Mouse (Mus musculus) left cerebral cortex, postnatal 14 days (tissue): ENCODE measurements around the gene Gemin5. TPM values are rescaled to one million over a fixed set of nuclear protein-coding genes. Genes with fewer than 3 reads are reported as not detected.

Experiments used
- DNase-seq, 2 experiments: peaks; one replicate each; pipeline ENCODE4 v3.0.0; 2021 to 2022; ENCODE audit warnings: low spot score in 2 of 2, mixed read lengths in 1 of 2
- intact Hi-C: fragments of 180-260 bp; cut with DNase I; formaldehyde crosslinking; loops from one replicate; pipeline ENCODE4 v1.15.1; 2025
- total RNA-seq, 2 experiments: library from RNA; stranded (reverse); gene quantifications; 2 replicates each; pipeline ENCODE4 v1.2.3; 2021

Gemin5 gene
- total RNA-seq, 2 experiments from 2014 or later, result 16.0 to 18.0 TPM

- no peak for DNase-seq
- intact Hi-C loops, result no loop called here
Measured at GRCm38 (mm10) chr11:58095561-58095960, 72.8 kb downstream of the Gemin5 start.

GRCm38 (mm10) chr11:58094766-58095165 lies 73.6 kb downstream of the Gemin5 start:
- intact Hi-C loops, result no loop called here
- DNase-seq, result no peak

GRCm38 (mm10) chr11:58093021-58093528 lies 75.3 kb downstream of the Gemin5 start, which contains the start of gene Gm12248:
Gm12248 (minus strand) TSS chr11:58093134.
- DNase-seq, result no peak
- intact Hi-C loops, result no loop called here

- intact Hi-C loops, result no loop called here
Measured at GRCm38 (mm10) chr11:58092541-58092940, 75.8 kb downstream of the Gemin5 start.

GRCm38 (mm10) chr11:58081716-58082115 lies 86.6 kb downstream of the Gemin5 start:
- intact Hi-C loops, result no loop called here
- DNase-seq, result no peak

More at GRCm38 (mm10) chr11:58092541-58092940, 75.8 kb downstream of the Gemin5 start:
- no peak for DNase-seq

- no peak for DNase-seq
- intact Hi-C loops, result no loop called here
Measured at GRCm38 (mm10) chr11:58077270-58077669, 91.1 kb downstream of the Gemin5 start.

- no peak for DNase-seq
- intact Hi-C loops, result no loop called here
Measured at GRCm38 (mm10) chr11:58072978-58073377, 95.4 kb downstream of the Gemin5 start.

Other genes starting within 250 kb of the Gemin5 start
- gene Larp1, start 159.5 kb downstream of the Gemin5 start, total RNA-seq, result 10 to 100 TPM; 86.2 to 86.3 TPM
- gene Gm12248, start 75.4 kb downstream of the Gemin5 start, total RNA-seq, result not detected
- gene Cnot8, start 64.4 kb downstream of the Gemin5 start, total RNA-seq, result 10 to 100 TPM; 52.1 to 54.3 TPM
- gene Mrpl22, start 3.1 kb upstream of the Gemin5 start, total RNA-seq, result 10 to 100 TPM; 30.8 to 33.4 TPM
- 1 to 10 TPM; 2.1 TPM for gene Igtp, start 31.0 kb upstream of the Gemin5 start, total RNA-seq
- 1 to 10 TPM; 1.6 to 1.7 TPM for gene Irgm2, start 31.1 kb upstream of the Gemin5 start, total RNA-seq
- gene 4930438A08Rik, start 106.3 kb upstream of the Gemin5 start, total RNA-seq, result not detected
- gene Zfp692, start 138.5 kb upstream of the Gemin5 start, total RNA-seq, result 10 to 100 TPM; 20.0 to 21.3 TPM
- gene Zfp672, start 161.8 kb upstream of the Gemin5 start, total RNA-seq, result 10 to 100 TPM; 48.6 to 52.7 TPM
- gene Sh3bp5l, start 162.2 kb upstream of the Gemin5 start, total RNA-seq, result 10 to 100 TPM; 54.1 to 59.7 TPM
- not detected for gene Lypd8, start 210.5 kb upstream of the Gemin5 start, total RNA-seq